7 mouse cellular contexts compared by ENCODE assay signal in genomic region chr8:84969241-84970134, GRCm38 (mm10). TPM values are rescaled to one million over a fixed set of nuclear protein-coding genes. Genes with fewer than 3 reads are reported as not detected.
A peak's percentile ranks its signal among the peaks of the same experiment; 100 is the strongest.
DNase-seq lines count a peak whose midpoint lies in the region; ATAC-seq lines count a peak whose summit lies in the region.

Gm49661 (minus strand) TSS chr8:84969433.
Prdx2 (plus strand) TSS chr8:84969587.
Rnaseh2a (minus strand) TSS chr8:84969767.

- no peaks in the 10 kb centered on the region for H3K27me3 ChIP-seq in hindbrain, embryonic 12.5 days

- H3K36me3 ChIP-seq in hindbrain, embryonic 12.5 days: peaks cover 35% of the 10 kb centered on the region

- H3K4me3 ChIP-seq in hindbrain, embryonic 12.5 days: peak within 1 kb of the TSS; percentile 78

- DNase-seq in ZHBTc4 (ENCODE audit: low read depth, low spot score): peak; percentile 87
- DNase-seq in cerebellum, adult 9-11 months: peak; percentile 81
- peak; percentile 75 for DNase-seq in frontal cortex, postnatal 36 days (ENCODE audit: low spot score in 2 of 2)
- DNase-seq in layer of hippocampus, postnatal 14 days (ENCODE audit: low spot score in 2 of 2): peak; percentile 68 to 79
- peak; percentile 74 for DNase-seq in lung, postnatal 14 days
- DNase-seq in right cerebral cortex, adult 18-20 months: peak; percentile 73

- H3K27ac ChIP-seq in hindbrain, embryonic 12.5 days: peak within 1 kb of the TSS; percentile 80

- peak; percentile 73 for ATAC-seq in hindbrain, embryonic 12.5 days (ENCODE audit: low FRiP score)

- no peaks in the 10 kb centered on the region for H3K9me3 ChIP-seq in hindbrain, embryonic 12.5 days (replicated peaks)

- peaks cover 41% of the 10 kb centered on the region for H3K4me1 ChIP-seq in hindbrain, embryonic 12.5 days

- H3K9ac ChIP-seq in hindbrain, embryonic 12.5 days: peak within 1 kb of the TSS; percentile 91

- H3K4me2 ChIP-seq in hindbrain, embryonic 12.5 days (replicated peaks): peak within 1 kb of the TSS; percentile 91

- under 1% methylated on average over 56 of the region's 56 CpGs for WGBS in hindbrain, embryonic 12.5 days

RNA-seq across cellular contexts. Expression of gene Gm49661, which starts in this region (rescaled TPM):
- not detected in 2 replicates for polyA plus RNA-seq in hindbrain, embryonic 12.5 days (2016; fragmentation: Nextera tagmentation; extraction: Ambion mirVana)
- total RNA-seq in layer of hippocampus, postnatal 14 days (2021): not detected

RNA-seq across cellular contexts. Expression of gene Prdx2, which starts in this region (rescaled TPM):
- 1,088 and 1,187 TPM in 2 replicates for polyA plus RNA-seq in hindbrain, embryonic 12.5 days (2016; fragmentation: Nextera tagmentation; extraction: Ambion mirVana)
- total RNA-seq in layer of hippocampus, postnatal 14 days (2021): 100 to 1,000 TPM; 417 to 431 TPM

RNA-seq across cellular contexts. Expression of gene Rnaseh2a, which starts in this region (rescaled TPM):
- 77.4 and 77.9 TPM in 2 replicates for polyA plus RNA-seq in hindbrain, embryonic 12.5 days (2016; fragmentation: Nextera tagmentation; extraction: Ambion mirVana)
- total RNA-seq in layer of hippocampus, postnatal 14 days (2021): 10 to 100 TPM; 34.3 to 34.4 TPM

Comparison
In these comparisons a context has a peak if more than half of its experiments do, and no peak if none do; other contexts are left out.
1. Peak in every context shown above with its lines: DNase-seq, ATAC-seq, H3K4me3 ChIP-seq and H3K27ac ChIP-seq.